Mouse (Mus musculus) forebrain, embryonic 12.5 days (tissue): ENCODE results near the gene Tmem221. TPM values are rescaled to one million over a fixed set of nuclear protein-coding genes. Genes with fewer than 3 reads are reported as not detected.

ENCODE experiments used
- ATAC-seq: fragments of 200-750 bp; cut with Nextera tagmentation; 2 replicates; pipeline ENCODE4 v1.8.0; 2017; ENCODE audit warnings: moderate TSS enrichment; ENCODE audit not compliant: low FRiP score
- H3K27ac ChIP-seq: fragments of 300-500 bp; sonication (generic); 2 replicates; pipeline ENCODE4 v1.5.1; 2016; ENCODE audit warnings: mild to moderate bottlenecking
- H3K27me3 ChIP-seq: fragments of 300-500 bp; sonication (generic); 2 replicates; pipeline ENCODE4 v1.6.1; 2016; ENCODE audit warnings: mild to moderate bottlenecking
- H3K36me3 ChIP-seq: fragments of 300-500 bp; sonication (generic); replicated peaks from 2 replicates; pipeline ENCODE4 v1.6.1; 2016; ENCODE audit warnings: mild to moderate bottlenecking
- H3K4me1 ChIP-seq: fragments of 300-500 bp; sonication (generic); 2 replicates; pipeline ENCODE4 v1.6.1; 2016
- H3K4me2 ChIP-seq: fragments of 300-500 bp; sonication (generic); 2 replicates; pipeline ENCODE4 v1.6.1; 2016; ENCODE audit warnings: mild to moderate bottlenecking, moderate library complexity
- H3K4me3 ChIP-seq: fragments of 300-500 bp; sonication (generic); replicated peaks from 2 replicates; pipeline ENCODE4 v1.5.1; 2016; ENCODE audit warnings: mild to moderate bottlenecking
- H3K9ac ChIP-seq: fragments of 300-500 bp; sonication (generic); 2 replicates; pipeline ENCODE4 v1.6.1; 2016; ENCODE audit warnings: mild to moderate bottlenecking
- H3K9me3 ChIP-seq: fragments of 300-500 bp; sonication (generic); 2 replicates; pipeline ENCODE4 v1.6.1; 2016
- WGBS: fragments of 180-500 bp; shearing (Covaris S2); methylation state at CpG from one replicate; pipeline ENCODE4 v1.1.7; 2016; 5-methylcytosine and 5-hydroxymethylcytosine counted together
- polyA plus RNA-seq: library from polyadenylated mRNA; unstranded; fragments of >200 nt; fragmentation: Nextera tagmentation; extraction: Ambion mirVana; gene quantifications from 2 replicates; pipeline ENCODE4 v1.2.1, GENCODE M21; 2016

Tmem221 gene
- polyA plus RNA-seq, 1 experiment from 2014 or later: 0.19 TPM

DNA sequence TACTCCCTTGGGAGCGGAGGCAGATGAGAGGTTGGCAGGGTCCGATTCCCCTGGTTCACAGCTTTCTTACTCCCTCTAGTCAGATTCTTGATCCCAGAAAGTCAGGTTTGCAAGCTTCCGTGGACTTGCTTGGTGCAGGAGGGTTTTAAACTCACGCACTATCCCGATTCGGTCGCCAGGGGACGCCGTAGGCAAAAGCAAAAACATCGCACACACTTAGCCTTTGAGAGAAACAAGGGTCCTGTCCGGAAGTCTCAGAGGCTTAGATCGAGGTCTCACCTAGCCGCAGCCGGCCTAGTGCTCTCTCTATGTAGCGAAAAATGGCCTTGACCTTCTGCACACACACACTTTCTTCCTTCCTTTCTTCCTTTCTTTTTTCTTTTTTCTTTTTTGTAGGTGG is 2.7 kb upstream of the Tmem221 start:
- Histone ChIP-seq H3K9ac (no peak overlapping the region), H3K27ac (no peak overlapping the region), H3K9me3 (peaks cover 5% of the 10 kb centered on the region; the same call in 1 of the 2 replicates), H3K36me3 (no peaks in the 10 kb centered on the region), H3K4me2 (no peak overlapping the region), H3K4me3 (no peak overlapping the region), H3K4me1 (peaks cover 17% of the 10 kb centered on the region), H3K27me3 (peaks cover 86% of the 10 kb centered on the region)
- ATAC-seq: 0 out of 2 replicates have a peak, but pooled peaks have one; percentile 25
- 3% methylated on average over 15 of the region's 15 CpGs for WGBS

DNA sequence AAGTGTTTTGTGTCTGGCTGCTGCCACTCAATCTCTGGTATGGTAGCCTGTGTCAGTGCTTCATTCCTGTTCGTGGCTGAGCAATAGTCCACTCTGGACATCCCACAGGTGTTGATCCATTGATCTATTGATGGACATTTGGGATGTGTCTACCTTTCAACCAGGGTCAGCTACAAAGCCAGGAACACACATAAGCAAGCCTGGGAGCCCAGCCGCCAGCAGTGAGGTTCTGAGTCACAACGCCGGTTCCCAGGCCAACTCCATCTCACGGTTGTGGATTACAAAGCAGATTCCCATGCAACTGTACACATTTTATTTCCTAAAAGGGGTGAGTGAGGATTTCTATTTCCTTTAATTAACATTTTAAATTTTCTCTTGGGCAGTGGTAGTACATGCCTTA is 2.1 kb upstream of the Tmem221 start:
- Histone ChIP-seq H3K9ac (no peak overlapping the region), H3K9me3 (peaks cover 5% of the 10 kb centered on the region; the same call in 1 of the 2 replicates), H3K27ac (no peak overlapping the region), H3K27me3 (peaks cover 86% of the 10 kb centered on the region), H3K4me2 (no peak overlapping the region), H3K4me1 (peaks cover 17% of the 10 kb centered on the region), H3K36me3 (no peaks in the 10 kb centered on the region), H3K4me3 (no peak overlapping the region)
- ATAC-seq: no peak
- WGBS: 87% methylated on average over 5 of the region's 5 CpGs

GRCm38 (mm10) chr8:71560071-71560470 is 1.4 kb upstream of the Tmem221 start:
- H3K9me3 ChIP-seq: peaks cover 5% of the 10 kb centered on the region; the same call in 1 of the 2 replicates
- H3K9ac ChIP-seq: no peak overlapping the region
- H3K27me3 ChIP-seq: peaks cover 93% of the 10 kb centered on the region
- 74% methylated on average over 3 of the region's 3 CpGs for WGBS
- H3K27ac ChIP-seq: no peak overlapping the region
- no peak overlapping the region for H3K4me2 ChIP-seq
- ATAC-seq: no peak
- H3K4me3 ChIP-seq: no peak overlapping the region
- peaks cover 17% of the 10 kb centered on the region for H3K4me1 ChIP-seq
- no peaks in the 10 kb centered on the region for H3K36me3 ChIP-seq

DNA sequence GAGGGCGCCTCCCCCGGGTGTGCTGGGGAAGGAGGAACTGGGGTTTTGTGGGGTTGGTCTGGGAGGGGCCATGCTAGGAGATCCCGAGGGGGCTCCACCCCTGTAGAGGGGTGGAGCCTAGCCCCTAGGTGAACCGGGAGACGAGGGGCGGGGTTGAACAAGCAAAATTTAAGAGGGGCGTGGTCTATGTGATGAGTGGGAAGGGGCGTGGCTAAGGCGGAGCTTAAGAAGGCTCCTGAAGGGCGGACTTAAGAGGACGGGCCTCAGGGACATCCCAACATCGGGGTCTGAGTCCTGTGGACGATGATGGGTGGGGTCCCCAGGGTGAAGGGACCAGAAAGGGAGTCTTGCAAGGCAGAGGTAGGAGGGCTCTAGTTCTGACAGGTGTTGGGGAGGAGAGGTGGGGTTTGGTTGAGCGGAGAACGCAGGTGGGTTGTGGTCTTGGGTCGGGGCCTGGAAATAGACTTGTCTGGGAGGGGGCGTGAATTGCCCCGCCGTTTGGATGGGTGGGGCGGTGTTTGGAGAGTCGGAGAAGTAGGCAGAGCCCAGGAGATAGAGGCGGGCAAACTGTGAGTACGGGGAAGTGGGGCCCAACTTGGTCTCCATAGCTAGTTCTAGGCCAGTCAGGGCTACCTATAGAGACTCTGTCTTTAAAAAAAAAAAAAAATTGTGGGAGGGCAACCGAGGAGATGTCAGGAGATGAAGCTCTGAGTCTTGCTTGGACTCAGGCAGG is 453 bp upstream of the Tmem221 start:
- Histone ChIP-seq H3K4me2 (peak overlapping the region; percentile 50), H3K9me3 (peaks cover 3% of the 10 kb centered on the region; the same call in 1 of the 2 replicates), H3K4me1 (peaks cover 17% of the 10 kb centered on the region), H3K27ac (no peak overlapping the region), H3K36me3 (no peaks in the 10 kb centered on the region), H3K4me3 (peak overlapping the region; percentile 36), H3K9ac (no peak overlapping the region), H3K27me3 (peaks cover 100% of the 10 kb centered on the region)
- no peak for ATAC-seq
- 2% methylated on average over 24 of the region's 24 CpGs for WGBS

DNA sequence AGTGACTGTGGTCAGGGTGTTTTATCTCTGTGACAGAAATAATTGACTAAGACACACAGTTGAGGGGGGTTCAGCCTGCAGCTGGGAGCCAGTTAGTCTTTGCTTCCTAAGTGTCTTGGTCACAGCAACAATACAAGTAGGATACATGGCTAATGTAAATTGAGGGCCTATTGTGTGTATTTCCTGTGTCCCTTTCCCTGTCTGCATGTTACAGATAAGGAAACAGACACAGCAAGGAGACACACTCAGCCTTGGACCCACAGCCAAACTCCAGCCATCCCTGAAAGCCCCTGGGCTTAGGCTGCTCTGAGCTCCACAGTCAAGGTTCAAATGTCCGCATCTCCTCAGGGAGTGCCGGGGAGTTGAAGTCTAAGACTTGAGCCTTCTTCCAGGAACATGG is 4.0 kb downstream of the Tmem221 start:
- no peaks in the 10 kb centered on the region for H3K36me3 ChIP-seq
- no peaks in the 10 kb centered on the region for H3K9me3 ChIP-seq
- no peak overlapping the region for H3K9ac ChIP-seq
- peaks cover 11% of the 10 kb centered on the region for H3K4me1 ChIP-seq
- H3K4me3 ChIP-seq: no peak overlapping the region
- ATAC-seq: no peak
- WGBS: 83% methylated on average over 2 of the region's 2 CpGs
- no peak overlapping the region for H3K27ac ChIP-seq
- peaks cover 59% of the 10 kb centered on the region for H3K27me3 ChIP-seq
- no peak overlapping the region for H3K4me2 ChIP-seq

GRCm38 (mm10) chr8:71554001-71554400 is 4.7 kb downstream of the Tmem221 start:
- peaks cover 53% of the 10 kb centered on the region for H3K27me3 ChIP-seq
- H3K9ac ChIP-seq: no peak overlapping the region
- H3K4me2 ChIP-seq: no peak overlapping the region
- H3K4me3 ChIP-seq: no peak overlapping the region
- H3K4me1 ChIP-seq: peaks cover 9% of the 10 kb centered on the region
- H3K27ac ChIP-seq: no peak overlapping the region
- no peaks in the 10 kb centered on the region for H3K9me3 ChIP-seq
- WGBS: 72% methylated on average over 6 of the region's 6 CpGs
- H3K36me3 ChIP-seq: no peaks in the 10 kb centered on the region
- ATAC-seq: no peak

- Histone ChIP-seq H3K9ac (no peak overlapping the region), H3K4me1 (no peaks in the 10 kb centered on the region), H3K36me3 (peaks cover 9% of the 10 kb centered on the region), H3K4me3 (no peak overlapping the region), H3K27ac (no peak overlapping the region), H3K9me3 (no peaks in the 10 kb centered on the region), H3K27me3 (peaks cover 40% of the 10 kb centered on the region), H3K4me2 (no peak overlapping the region)
- WGBS: 75% methylated on average over 6 of the region's 6 CpGs
- ATAC-seq: no peak
Measured at GRCm38 (mm10) chr8:71552770-71553169, 5.9 kb downstream of the Tmem221 start.

- H3K9me3 ChIP-seq: no peaks in the 10 kb centered on the region
- ATAC-seq: no peak
- no peak overlapping the region for H3K9ac ChIP-seq
- no peaks in the 10 kb centered on the region for H3K4me1 ChIP-seq
- H3K36me3 ChIP-seq: peaks cover 27% of the 10 kb centered on the region
- H3K4me3 ChIP-seq: no peak overlapping the region
- peaks cover 20% of the 10 kb centered on the region for H3K27me3 ChIP-seq
- H3K4me2 ChIP-seq: no peak overlapping the region
- no peak overlapping the region for H3K27ac ChIP-seq
- WGBS: 68% methylated on average over 7 of the region's 7 CpGs
Measured at GRCm38 (mm10) chr8:71550754-71551153, 7.9 kb downstream of the Tmem221 start.

- H3K9me3 ChIP-seq: no peaks in the 10 kb centered on the region
Measured at GRCm38 (mm10) chr8:71547590-71547989, 11.1 kb downstream of the Tmem221 start.

GRCm38 (mm10) chr8:71545053-71545452 is 13.6 kb downstream of the Tmem221 start:
- no peak overlapping the region for H3K9ac ChIP-seq
- 89% methylated on average over 11 of the region's 11 CpGs for WGBS
- H3K4me3 ChIP-seq: no peak overlapping the region
- H3K9me3 ChIP-seq: no peaks in the 10 kb centered on the region
- no peak overlapping the region for H3K27ac ChIP-seq
- H3K36me3 ChIP-seq: peaks cover 34% of the 10 kb centered on the region
- H3K27me3 ChIP-seq: 0 out of 2 replicates have a peak, but pooled peaks cover 3% of the 10 kb centered on the region
- peaks cover 9% of the 10 kb centered on the region for H3K4me1 ChIP-seq
- no peak for ATAC-seq
- H3K4me2 ChIP-seq: no peak overlapping the region

More at GRCm38 (mm10) chr8:71547590-71547989, 11.1 kb downstream of the Tmem221 start:
- Histone ChIP-seq H3K27me3 (no peaks in the 10 kb centered on the region), H3K36me3 (peaks cover 34% of the 10 kb centered on the region), H3K4me2 (no peak overlapping the region), H3K4me1 (peaks cover 9% of the 10 kb centered on the region), H3K4me3 (no peak overlapping the region), H3K27ac (no peak overlapping the region), H3K9ac (no peak overlapping the region)
- 89% methylated on average over 7 of the region's 7 CpGs for WGBS
- ATAC-seq: no peak

GRCm38 (mm10) chr8:71543755-71544154 is 14.9 kb downstream of the Tmem221 start:
- Histone ChIP-seq H3K27me3 (peaks cover 12% of the 10 kb centered on the region), H3K27ac (no peak overlapping the region), H3K4me3 (peak overlapping the region; percentile 84), H3K9me3 (no peaks in the 10 kb centered on the region), H3K4me1 (peaks cover 9% of the 10 kb centered on the region), H3K36me3 (peaks cover 32% of the 10 kb centered on the region), H3K4me2 (peak overlapping the region; percentile 70), H3K9ac (peak overlapping the region; percentile 70; the same call in 1 of the 2 replicates)
- WGBS: 90% methylated on average over 9 of the region's 9 CpGs
- no peak for ATAC-seq

DNA sequence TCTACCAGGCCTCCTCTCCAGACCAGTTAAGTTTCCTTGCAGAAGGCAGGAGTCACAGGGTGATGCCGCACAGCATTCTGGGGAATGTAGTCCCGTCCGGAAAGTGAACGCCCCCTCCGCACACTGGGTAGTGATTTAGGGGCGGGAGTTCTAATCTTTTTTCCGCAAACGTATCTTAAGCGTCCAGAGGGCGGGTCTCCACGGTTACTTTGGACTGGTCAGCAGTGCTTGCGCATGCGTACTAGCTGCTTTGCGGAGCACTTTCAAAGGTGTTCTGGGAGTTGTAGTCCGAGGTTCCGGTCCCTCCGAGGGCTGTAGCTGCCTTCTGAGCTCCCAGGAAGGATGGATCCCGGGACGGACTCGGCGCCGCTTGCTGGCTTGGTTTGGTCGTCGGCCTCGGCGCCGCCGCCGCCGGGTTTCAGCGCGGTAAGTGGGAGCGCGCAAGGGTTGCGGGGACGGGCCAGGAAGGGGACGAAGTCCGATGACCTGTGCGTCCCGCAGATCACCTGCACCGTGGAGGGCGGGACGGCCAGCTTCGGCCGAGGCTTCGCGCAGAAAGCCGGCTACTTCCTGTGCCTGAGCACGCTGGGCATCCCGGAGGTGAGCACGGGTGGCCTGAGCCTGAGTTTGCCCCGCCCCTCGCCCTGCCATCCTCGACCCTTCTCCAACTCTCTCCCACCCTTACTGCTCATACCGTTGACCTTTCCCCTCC is 15.9 kb downstream of the Tmem221 start, which contains the start of gene Mvb12a:
Mvb12a (plus strand) TSS at position 291 of the 712 bp plus-strand sequence.
- peak within 1 kb of the TSS; percentile 70 for H3K4me2 ChIP-seq

More for the DNA sequence above, 15.9 kb downstream of the Tmem221 start, which contains the start of gene Mvb12a:
- Histone ChIP-seq H3K27ac (peak within 1 kb of the TSS; percentile 47; the same call in 1 of the 2 replicates), H3K9ac (peak within 1 kb of the TSS; percentile 70), H3K27me3 (peaks cover 22% of the 10 kb centered on the region), H3K4me3 (peak within 1 kb of the TSS; percentile 84), H3K9me3 (no peaks in the 10 kb centered on the region), H3K4me1 (peaks cover 10% of the 10 kb centered on the region), H3K36me3 (peaks cover 25% of the 10 kb centered on the region)
- peak; percentile 97 for ATAC-seq
- WGBS: under 1% methylated on average over 49 of the region's 55 CpGs
